Mouse (Mus musculus) spleen, adult 2 months (tissue): ENCODE data around the gene Rbm38.

Experiments
- CTCF ChIP-seq: fragments of 200-500 bp; IDR thresholded peaks from 2 replicates; pipeline ENCODE4 v1.5.1; 2011; ENCODE audit warnings: mild to moderate bottlenecking, inconsistent platforms; ENCODE audit not compliant: insufficient read depth, insufficient read length, insufficient replicate concordance; ENCODE audit errors: extremely low read depth
- POLR2A ChIP-seq: fragments of 200-500 bp; IDR thresholded peaks from 2 replicates; pipeline ENCODE4 v1.6.1; 2011; ENCODE audit warnings: low read depth, low read length, inconsistent platforms

GRCm38 (mm10) chr2:173046582-173047297 lies 26.4 kb downstream of the Rbm38 start:
- no peak for TF ChIP-seq POLR2A
- TF ChIP-seq CTCF, result no peak
